Mouse (Mus musculus) kidney, embryonic 15.5 days (tissue): ENCODE measurements around the gene C1qtnf5. TPM values are rescaled to one million over a fixed set of nuclear protein-coding genes. Genes with fewer than 3 reads are reported as not detected.

ENCODE experiments used
- ATAC-seq: fragments of 200-750 bp; cut with Nextera tagmentation; replicated peaks from 2 replicates; pipeline ENCODE4 v1.8.0; 2017; ENCODE audit warnings: moderate TSS enrichment; ENCODE audit not compliant: low FRiP score
- H3K27ac ChIP-seq: fragments of 300-500 bp; sonication (generic); 2 replicates; pipeline ENCODE4 v1.5.1; 2015; ENCODE audit warnings: mild to moderate bottlenecking, inconsistent platforms
- H3K27me3 ChIP-seq: fragments of 300-500 bp; sonication (generic); 2 replicates; pipeline ENCODE4 v1.6.1; 2015; ENCODE audit warnings: inconsistent platforms
- H3K36me3 ChIP-seq: fragments of 300-500 bp; sonication (generic); 2 replicates; pipeline ENCODE4 v1.6.1; 2015; ENCODE audit warnings: inconsistent platforms
- H3K4me1 ChIP-seq: fragments of 300-500 bp; sonication (generic); 2 replicates; pipeline ENCODE4 v1.6.1; 2015; ENCODE audit warnings: inconsistent platforms
- H3K4me2 ChIP-seq: fragments of 300-500 bp; sonication (generic); 2 replicates; pipeline ENCODE4 v1.6.1; 2015; ENCODE audit warnings: moderate library complexity, mild to moderate bottlenecking, inconsistent platforms
- H3K4me3 ChIP-seq: fragments of 300-500 bp; sonication (generic); replicated peaks from 2 replicates; pipeline ENCODE4 v1.5.1; 2015; ENCODE audit warnings: mild to moderate bottlenecking, inconsistent platforms
- H3K9ac ChIP-seq: fragments of 300-500 bp; sonication (generic); 2 replicates; pipeline ENCODE4 v1.6.1; 2015; ENCODE audit warnings: mild to moderate bottlenecking, inconsistent platforms
- H3K9me3 ChIP-seq: fragments of 300-500 bp; sonication (generic); replicated peaks from 2 replicates; pipeline ENCODE4 v1.6.1; 2016; ENCODE audit warnings: inconsistent platforms
- WGBS: fragments of 180-500 bp; shearing (Covaris S2); methylation state at CpG from one replicate; pipeline ENCODE4 v1.1.7; 2015; ENCODE audit warnings: mixed read lengths; 5-methylcytosine and 5-hydroxymethylcytosine counted together
- polyA plus RNA-seq: library from polyadenylated mRNA; unstranded; fragments of >200 nt; fragmentation: Nextera tagmentation; extraction: Ambion mirVana; gene quantifications from 2 replicates; pipeline ENCODE4 v1.2.1, GENCODE M21; 2015

C1qtnf5 gene
- polyA plus RNA-seq, 1 experiment from 2014 or later, result 4.5 TPM

GRCm38 (mm10) chr9:44081581-44081980 is 25.5 kb upstream of the C1qtnf5 start:
- no peaks in the 10 kb centered on the region for H3K9me3 ChIP-seq
- WGBS, result 61% methylated on average over 5 of the region's 5 CpGs
- H3K9ac ChIP-seq, result no peak overlapping the region
- H3K4me2 ChIP-seq, result no peak overlapping the region
- no peaks in the 10 kb centered on the region for H3K36me3 ChIP-seq
- H3K4me3 ChIP-seq, result no peak overlapping the region
- peaks cover 20% of the 10 kb centered on the region for H3K27me3 ChIP-seq
- H3K27ac ChIP-seq, result no peak overlapping the region
- H3K4me1 ChIP-seq, result peaks cover 88% of the 10 kb centered on the region
- no peak for ATAC-seq

GRCm38 (mm10) chr9:44082266-44082665 is 24.8 kb upstream of the C1qtnf5 start:
- H3K4me2 ChIP-seq, result no peak overlapping the region
- peaks cover 88% of the 10 kb centered on the region for H3K4me1 ChIP-seq
- H3K9me3 ChIP-seq, result no peaks in the 10 kb centered on the region
- no peaks in the 10 kb centered on the region for H3K36me3 ChIP-seq
- peaks cover 20% of the 10 kb centered on the region for H3K27me3 ChIP-seq
- WGBS, result 95% methylated on average over 5 of the region's 5 CpGs
- H3K27ac ChIP-seq, result no peak overlapping the region
- no peak for ATAC-seq
- no peak overlapping the region for H3K9ac ChIP-seq
- H3K4me3 ChIP-seq, result no peak overlapping the region

GRCm38 (mm10) chr9:44083392-44084121 is 23.5 kb upstream of the C1qtnf5 start:
- H3K27me3 ChIP-seq, result peaks cover 20% of the 10 kb centered on the region
- peak overlapping the region; percentile 65 for H3K4me3 ChIP-seq
- peaks cover 88% of the 10 kb centered on the region for H3K4me1 ChIP-seq
- H3K27ac ChIP-seq, result peak overlapping the region; percentile 71
- H3K4me2 ChIP-seq, result peak overlapping the region; percentile 99
- 9% methylated on average over 23 of the region's 23 CpGs for WGBS
- 0 out of 2 replicates have a peak, but pooled peaks have one; percentile 12 for ATAC-seq
- H3K9ac ChIP-seq, result peak overlapping the region; percentile 73
- H3K36me3 ChIP-seq, result no peaks in the 10 kb centered on the region
- no peaks in the 10 kb centered on the region for H3K9me3 ChIP-seq

GRCm38 (mm10) chr9:44084236-44084635 is 22.8 kb upstream of the C1qtnf5 start:
- ATAC-seq, result no peak
- WGBS, result 0% methylated on average over 14 of the region's 14 CpGs
- H3K27ac ChIP-seq, result peak overlapping the region; percentile 71
- H3K4me1 ChIP-seq, result peaks cover 88% of the 10 kb centered on the region
- H3K9me3 ChIP-seq, result no peaks in the 10 kb centered on the region
- H3K27me3 ChIP-seq, result peaks cover 20% of the 10 kb centered on the region
- peak overlapping the region; percentile 99 for H3K4me2 ChIP-seq
- H3K36me3 ChIP-seq, result no peaks in the 10 kb centered on the region
- peak overlapping the region; percentile 73 for H3K9ac ChIP-seq
- H3K4me3 ChIP-seq, result peak overlapping the region; percentile 65

- Histone ChIP-seq H3K36me3 (no peaks in the 10 kb centered on the region), H3K27me3 (peaks cover 20% of the 10 kb centered on the region), H3K27ac (peak overlapping the region; percentile 71), H3K9ac (peak overlapping the region; percentile 73), H3K4me1 (peaks cover 88% of the 10 kb centered on the region), H3K4me2 (peak overlapping the region; percentile 99), H3K4me3 (peak overlapping the region; percentile 65), H3K9me3 (no peaks in the 10 kb centered on the region)
- ATAC-seq, result peak; percentile 61
- under 1% methylated on average over 55 of the region's 62 CpGs for WGBS
Observed at GRCm38 (mm10) chr9:44084659-44085229, 22.3 kb upstream of the C1qtnf5 start.

GRCm38 (mm10) chr9:44085276-44085675 is 21.8 kb upstream of the C1qtnf5 start:
- peaks cover 88% of the 10 kb centered on the region for H3K4me1 ChIP-seq
- peak overlapping the region; percentile 99 for H3K4me2 ChIP-seq
- no peaks in the 10 kb centered on the region for H3K36me3 ChIP-seq
- WGBS, result 3% methylated on average over 10 of the region's 10 CpGs
- no peaks in the 10 kb centered on the region for H3K9me3 ChIP-seq
- H3K4me3 ChIP-seq, result peak overlapping the region; percentile 65
- peaks cover 20% of the 10 kb centered on the region for H3K27me3 ChIP-seq
- ATAC-seq, result peak; percentile 3; the same call in 1 of the 2 replicates
- H3K27ac ChIP-seq, result no peak overlapping the region; the same call in 1 of the 2 replicates
- peak overlapping the region; percentile 73 for H3K9ac ChIP-seq

- H3K27ac ChIP-seq, result 0 out of 2 replicates have a peak overlapping the region, but pooled peaks have one; percentile 13
- no peaks in the 10 kb centered on the region for H3K9me3 ChIP-seq
- H3K36me3 ChIP-seq, result peaks cover 5% of the 10 kb centered on the region; the same call in 1 of the 2 replicates
- H3K9ac ChIP-seq, result peak overlapping the region; percentile 73
- peaks cover 20% of the 10 kb centered on the region for H3K27me3 ChIP-seq
- peaks cover 81% of the 10 kb centered on the region for H3K4me1 ChIP-seq
- ATAC-seq, result no peak
- peak overlapping the region; percentile 65 for H3K4me3 ChIP-seq
- H3K4me2 ChIP-seq, result peak overlapping the region; percentile 99
- WGBS, result 69% methylated on average over 15 of the region's 15 CpGs
Observed at GRCm38 (mm10) chr9:44085741-44086665, 21.0 kb upstream of the C1qtnf5 start.

GRCm38 (mm10) chr9:44086960-44087359 is 20.1 kb upstream of the C1qtnf5 start:
- Histone ChIP-seq H3K27ac (no peak overlapping the region), H3K27me3 (peaks cover 20% of the 10 kb centered on the region), H3K9ac (no peak overlapping the region), H3K9me3 (no peaks in the 10 kb centered on the region), H3K4me2 (peak overlapping the region; percentile 99), H3K4me3 (no peak overlapping the region), H3K36me3 (peaks cover 14% of the 10 kb centered on the region), H3K4me1 (peaks cover 76% of the 10 kb centered on the region)
- 44% methylated on average over 10 of the region's 10 CpGs for WGBS
- ATAC-seq, result no peak

- peak overlapping the region; percentile 99 for H3K4me2 ChIP-seq
- peaks cover 13% of the 10 kb centered on the region for H3K27me3 ChIP-seq
- ATAC-seq, result no peak
- peak overlapping the region; percentile 54 for H3K27ac ChIP-seq
- H3K36me3 ChIP-seq, result peaks cover 24% of the 10 kb centered on the region
- H3K9ac ChIP-seq, result peak overlapping the region; percentile 0; the same call in 1 of the 2 replicates
- no peaks in the 10 kb centered on the region for H3K9me3 ChIP-seq
- WGBS, result 10% methylated on average over 15 of the region's 15 CpGs
- H3K4me3 ChIP-seq, result 0 out of 2 replicates have a peak overlapping the region, but pooled peaks have one; percentile 7
- H3K4me1 ChIP-seq, result peaks cover 72% of the 10 kb centered on the region
Observed at GRCm38 (mm10) chr9:44087761-44088455, 19.1 kb upstream of the C1qtnf5 start.

GRCm38 (mm10) chr9:44088877-44089608 is 18.0 kb upstream of the C1qtnf5 start:
- H3K9ac ChIP-seq, result no peak overlapping the region
- H3K9me3 ChIP-seq, result no peaks in the 10 kb centered on the region
- no peak overlapping the region for H3K27ac ChIP-seq
- 53% methylated on average over 12 of the region's 12 CpGs for WGBS
- H3K36me3 ChIP-seq, result peaks cover 30% of the 10 kb centered on the region
- H3K4me1 ChIP-seq, result peaks cover 63% of the 10 kb centered on the region
- H3K4me2 ChIP-seq, result 0 out of 2 replicates have a peak overlapping the region, but pooled peaks have one; percentile 9
- H3K27me3 ChIP-seq, result peaks cover 10% of the 10 kb centered on the region
- ATAC-seq, result no peak
- H3K4me3 ChIP-seq, result no peak overlapping the region
